Mouse (Mus musculus) adrenal gland, postnatal 4 days (tissue): Measurements from ENCODE around the gene Ylpm1. TPM values are rescaled to one million over a fixed set of nuclear protein-coding genes. Genes with fewer than 3 reads are reported as not detected.

Experiments used
- DNase-seq, 2 experiments: peaks; one replicate each; pipeline ENCODE4 v3.0.0; 2021 to 2022; ENCODE audit warnings: low spot score in 2 of 2, mixed read lengths in 2 of 2
- total RNA-seq, 2 experiments: library from RNA; stranded (reverse); gene quantifications; 2 replicates each; pipeline ENCODE4 v1.2.3; 2021

The Ylpm1 gene
- total RNA-seq, 2 experiments from 2014 or later: 58.2 to 71.2 TPM

- no peak for DNase-seq
Observed at GRCm38 (mm10) chr12:85007021-85007420, 10.9 kb downstream of the Ylpm1 start.

GRCm38 (mm10) chr12:85009776-85010175 lies 13.7 kb downstream of the Ylpm1 start:
- no peak for DNase-seq

- no peak for DNase-seq
Observed at GRCm38 (mm10) chr12:85010541-85010940, 14.4 kb downstream of the Ylpm1 start.

GRCm38 (mm10) chr12:85012185-85012584 lies 16.1 kb downstream of the Ylpm1 start:
- no peak for DNase-seq

- no peak for DNase-seq
Observed at GRCm38 (mm10) chr12:85022071-85022470, 25.9 kb downstream of the Ylpm1 start.

- DNase-seq: no peak
Observed at GRCm38 (mm10) chr12:85032710-85033109, 36.6 kb downstream of the Ylpm1 start.

GRCm38 (mm10) chr12:85051218-85051617 lies 55.1 kb downstream of the Ylpm1 start:
- DNase-seq: no peak

GRCm38 (mm10) chr12:85071043-85071442 lies 74.9 kb downstream of the Ylpm1 start:
- no peak for DNase-seq

- DNase-seq: no peak
Observed at GRCm38 (mm10) chr12:85077100-85077499, 81.0 kb downstream of the Ylpm1 start.

GRCm38 (mm10) chr12:85084257-85084656 lies 88.1 kb downstream of the Ylpm1 start:
- DNase-seq: no peak

GRCm38 (mm10) chr12:85084941-85085340 lies 88.8 kb downstream of the Ylpm1 start:
- DNase-seq: no peak

GRCm38 (mm10) chr12:85087845-85088244 lies 91.7 kb downstream of the Ylpm1 start:
- DNase-seq: no peak

- no peak for DNase-seq
Observed at GRCm38 (mm10) chr12:85091190-85091589, 95.1 kb downstream of the Ylpm1 start.

- peak in 1 of 2 experiments; percentile 46 for DNase-seq
Observed at GRCm38 (mm10) chr12:85092214-85092613, 96.1 kb downstream of the Ylpm1 start.

- DNase-seq: no peak
Observed at GRCm38 (mm10) chr12:85094010-85094409, 97.9 kb downstream of the Ylpm1 start.

- DNase-seq: no peak
Observed at GRCm38 (mm10) chr12:85094706-85095105, 98.6 kb downstream of the Ylpm1 start.

- no peak for DNase-seq
Observed at GRCm38 (mm10) chr12:85095146-85095545, 99.0 kb downstream of the Ylpm1 start.

GRCm38 (mm10) chr12:85095859-85096258 lies 99.7 kb downstream of the Ylpm1 start:
- no peak for DNase-seq

GRCm38 (mm10) chr12:85101001-85101400 lies 104.9 kb downstream of the Ylpm1 start:
- no peak for DNase-seq

GRCm38 (mm10) chr12:85101521-85102106 lies 105.5 kb downstream of the Ylpm1 start:
- no peak for DNase-seq

GRCm38 (mm10) chr12:85103096-85103495 lies 107.0 kb downstream of the Ylpm1 start:
- no peak for DNase-seq

- no peak for DNase-seq
Observed at GRCm38 (mm10) chr12:85104789-85105188, 108.7 kb downstream of the Ylpm1 start.

GRCm38 (mm10) chr12:85106292-85106691 lies 110.2 kb downstream of the Ylpm1 start:
- no peak for DNase-seq

GRCm38 (mm10) chr12:85108643-85109042 lies 112.5 kb downstream of the Ylpm1 start:
- no peak for DNase-seq
